Mouse (Mus musculus) layer of hippocampus, adult 11-12 months (tissue): ENCODE measurements at regions not wholly inside any gene's neighbourhood (a gene's known extent, or its start where the extent isn't known, plus 50 kb on each side); places are given as distances from the start of the nearest gene placed in this dataset.

ENCODE experiments used
- DNase-seq: peaks from one replicate; pipeline ENCODE4 v3.0.0; 2022; ENCODE audit warnings: low spot score

DNA sequence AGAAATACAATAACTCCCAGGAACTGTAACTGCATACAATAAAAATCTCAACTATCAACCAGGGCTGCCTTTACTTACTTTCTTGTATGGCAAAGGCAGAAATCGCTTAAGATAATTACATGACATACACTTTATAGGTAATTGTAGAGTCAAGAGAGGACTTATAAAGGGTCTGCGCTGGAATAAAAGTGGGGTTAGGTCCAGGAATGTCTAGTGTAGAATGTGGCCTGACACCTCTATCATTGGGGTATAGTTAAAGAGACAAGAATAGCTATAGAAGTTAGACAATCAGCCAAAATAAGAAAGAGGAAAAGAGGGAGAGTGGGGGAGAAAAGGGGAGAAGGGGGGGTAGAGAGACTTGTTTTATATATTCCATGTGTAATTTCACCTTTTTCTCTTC is 144.8 kb upstream of the Gimd1 start:
- no peak for DNase-seq

DNA sequence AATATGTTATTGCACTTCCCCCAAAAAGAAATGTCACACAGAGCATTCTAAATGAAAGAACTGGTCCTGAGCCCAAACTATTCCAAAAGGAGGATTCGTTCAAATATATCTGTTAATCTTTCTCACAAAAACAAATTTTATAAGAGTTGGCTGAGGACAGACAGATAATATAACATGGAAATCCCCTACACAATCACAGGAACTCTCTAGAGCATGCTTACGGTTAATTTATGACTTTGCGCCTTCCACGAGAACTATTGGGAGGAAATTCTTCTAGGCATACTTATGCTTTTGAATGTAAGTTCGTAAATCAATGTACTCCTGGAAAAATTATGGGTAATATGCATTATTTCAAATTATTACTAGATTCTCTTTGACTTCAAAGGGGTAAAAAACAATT is 144.1 kb upstream of the Gimd1 start:
- DNase-seq: no peak

DNA sequence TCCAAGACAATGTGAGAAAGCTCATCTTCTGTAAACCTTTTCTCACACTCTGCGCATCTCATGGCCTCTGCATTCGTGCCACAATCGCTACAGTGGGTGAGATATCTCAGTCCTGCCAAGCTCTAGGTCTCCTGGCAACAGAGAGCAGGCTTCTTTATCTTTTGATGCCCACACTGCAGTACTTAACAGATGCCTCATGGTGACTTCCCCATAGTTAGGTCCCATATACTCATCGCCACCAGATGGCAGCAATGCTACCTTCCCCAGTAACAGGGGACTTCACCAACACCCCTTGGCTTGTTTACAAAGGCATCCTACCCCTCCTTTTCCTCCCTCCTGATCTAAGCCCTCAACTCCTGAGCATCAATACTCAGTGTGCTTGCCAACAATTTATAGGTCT is 123.5 kb upstream of the Gimd1 start:
- peak; percentile 64 for DNase-seq

- no peak for DNase-seq
Observed at GRCm38 (mm10) chr3:132510240-132510639, 119.4 kb upstream of the Gimd1 start.

DNA sequence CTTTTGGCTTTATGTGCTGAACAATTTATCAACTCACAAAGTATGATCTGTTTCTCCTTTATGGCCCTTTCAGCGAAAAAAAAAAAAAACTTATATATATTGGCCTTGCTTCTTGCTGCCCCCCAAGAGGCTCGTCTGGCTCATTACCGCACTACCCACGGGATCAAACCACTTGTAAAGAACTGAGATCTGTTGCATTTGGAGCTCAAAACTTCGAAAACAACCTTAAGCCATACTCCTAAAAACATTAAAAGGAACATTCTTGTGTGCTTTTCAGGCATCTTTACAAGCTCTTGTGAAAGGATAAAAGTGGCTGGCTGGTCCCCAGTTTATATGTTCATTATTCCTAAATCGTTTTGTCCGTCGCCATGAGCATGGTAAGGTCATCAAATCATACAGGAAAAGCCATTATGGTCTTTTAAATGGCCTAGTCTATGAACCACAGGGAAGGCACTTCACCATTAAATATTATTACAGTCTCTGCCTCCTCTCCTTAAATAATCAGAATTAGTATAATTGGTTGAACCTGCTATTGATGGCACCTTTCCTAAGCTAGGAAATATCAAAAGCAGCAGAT is 117.0 kb upstream of the Gimd1 start:
- DNase-seq: no peak

DNA sequence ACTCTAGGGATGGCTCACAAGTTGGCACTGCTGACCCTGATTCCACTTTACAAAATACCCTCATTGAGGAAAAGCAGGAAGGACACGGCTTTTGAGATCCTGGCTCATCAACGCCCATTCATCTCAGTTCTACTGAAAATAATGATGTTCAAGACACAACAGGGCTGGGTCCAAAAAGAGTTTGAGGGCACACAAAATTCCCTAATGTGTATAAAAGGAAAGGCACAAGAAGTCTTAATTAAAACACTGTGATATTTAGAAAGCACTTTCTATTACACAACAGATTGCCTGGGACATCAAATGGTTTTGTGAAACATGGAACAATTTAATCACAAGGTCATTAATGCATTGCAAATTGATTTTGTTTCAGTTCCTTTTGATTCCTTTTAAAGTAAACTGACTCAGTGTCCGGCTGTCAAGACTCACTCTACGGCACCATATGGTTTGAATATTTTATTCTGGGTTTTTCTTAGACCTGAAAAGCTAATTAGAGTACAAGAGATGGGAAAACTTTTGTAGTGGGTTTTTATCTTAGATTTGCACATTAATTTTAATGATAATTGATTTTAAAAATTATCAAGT is 96.2 kb upstream of the Gimd1 start:
- no peak for DNase-seq

DNA sequence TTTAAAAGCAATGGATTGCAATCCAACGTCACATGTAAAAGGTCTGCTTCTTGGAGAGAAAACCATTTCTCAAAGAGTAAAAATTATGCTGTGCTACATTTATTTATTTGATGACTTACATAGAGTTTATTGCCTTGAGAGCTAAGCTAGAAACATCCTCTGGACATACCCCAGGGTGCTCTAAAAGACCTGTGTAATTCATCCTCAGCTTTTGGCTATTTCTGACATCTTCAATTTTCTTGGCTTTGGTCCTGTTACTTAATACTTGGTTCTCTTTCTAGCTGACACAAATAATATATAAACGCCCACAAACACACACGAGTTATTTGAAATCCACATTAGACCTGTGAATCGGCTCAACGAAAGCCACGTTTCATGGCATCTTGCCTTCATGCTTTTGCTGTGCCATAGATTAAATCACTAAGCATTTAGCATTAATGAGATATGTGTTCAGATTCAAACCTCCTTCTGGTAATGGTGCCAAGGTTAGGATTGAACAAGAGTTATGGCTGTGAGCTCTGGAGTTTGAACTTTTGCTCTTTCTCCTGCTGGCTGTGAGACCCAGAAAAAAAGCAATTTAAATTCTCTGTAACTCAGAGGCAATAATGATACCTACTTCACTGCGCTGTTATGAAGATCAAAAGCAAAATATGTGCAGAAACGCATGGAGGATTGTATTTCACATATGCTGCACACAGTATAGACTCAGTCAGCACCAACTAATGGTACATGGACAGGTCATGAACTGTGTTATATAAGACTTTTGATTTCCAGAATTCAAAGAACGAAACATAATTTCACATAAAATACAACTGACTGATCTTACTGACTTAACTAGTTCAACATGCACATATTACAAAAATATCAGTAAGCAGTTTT is 89.6 kb upstream of the Gimd1 start:
- DNase-seq: no peak

GRCm38 (mm10) chr3:132551238-132551808 is 78.3 kb upstream of the Gimd1 start:
- DNase-seq: no peak

GRCm38 (mm10) chr3:132565755-132566154 is 63.9 kb upstream of the Gimd1 start:
- DNase-seq: no peak

- no peak for DNase-seq
Observed at GRCm38 (mm10) chr3:132566301-132566700, 63.3 kb upstream of the Gimd1 start.
